Mouse (Mus musculus) heart, postnatal 0 days (tissue): ENCODE data around the gene Padi3.

Experiments
- CTCF ChIP-seq: IDR thresholded peaks from 2 replicates; pipeline ENCODE4 v1.5.1; 2016; ENCODE audit warnings: antibody characterized with exemption, control low read depth, low read depth
- EP300 ChIP-seq: IDR thresholded peaks from 2 replicates; pipeline ENCODE4 v1.6.1; 2016; ENCODE audit warnings: antibody characterized with exemption, low read depth

GRCm38 (mm10) chr4:140775876-140776275 is 34.6 kb downstream of the Padi3 start:
- no peak for TF ChIP-seq CTCF
- no peak for TF ChIP-seq EP300
